Mouse (Mus musculus): ENCODE measurements around the gene Epha2. TPM values are rescaled to one million over a fixed set of nuclear protein-coding genes. Genes with fewer than 3 reads are reported as not detected.

The Epha2 gene
- polyA plus RNA-seq, 2 experiments, result 0.29 to 1.6 TPM

- H3K4me1 ChIP-seq (replicated peaks; ENCODE audit: control insufficient read depth in 2 of 2, insufficient read depth in 2 of 2, low read length in 1 of 2), result peaks cover 0 to 27% of the 10 kb centered on the region in 2 experiments; a peak in 2 of 4 replicates
- H3K4me2 ChIP-seq (ENCODE audit: low read depth), result no peak overlapping the region
- TF ChIP-seq EP300 (IDR thresholded peaks at IDR 0.05; ENCODE audit: low read depth), result no peak
- no peak for TF ChIP-seq CTCF (IDR thresholded peaks at IDR 0.05; ENCODE audit: low read depth)
- H3K4me3 ChIP-seq (ENCODE audit: insufficient read depth in 1 of 2, low read depth in 2 of 2, low read length in 2 of 2), result no peak overlapping the region
- no peaks in the 10 kb centered on the region for H3K9me3 ChIP-seq (ENCODE audit: control insufficient read depth, low read length)
- ATAC-seq (ENCODE audit: insufficient read depth) (no peak), DNase-seq (ENCODE audit: low read depth in 3 of 3, low spot score in 3 of 3) (no peak)
- no peaks in the 10 kb centered on the region for H3K36me3 ChIP-seq (replicated peaks; ENCODE audit: control insufficient read depth, insufficient read depth, low read depth)
- no peak overlapping the region for H3K9ac ChIP-seq (replicated peaks)
- WGBS (ENCODE audit: insufficient replicate concordance), result 25% methylated on average over 8 of the region's 8 CpGs
- H3K27me3 ChIP-seq (ENCODE audit: control insufficient read depth, insufficient read depth, low read length), result peaks cover 7% of the 10 kb centered on the region
- H3K27ac ChIP-seq, result no peak overlapping the region
Measured at GRCm38 (mm10) chr4:141285128-141285527, 15.9 kb upstream of the Epha2 start.

- H3K36me3 ChIP-seq (replicated peaks; ENCODE audit: control insufficient read depth, insufficient read depth, low read depth), result no peaks in the 10 kb centered on the region
- no peak for TF ChIP-seq CTCF (IDR thresholded peaks at IDR 0.05; ENCODE audit: low read depth)
- no peak for TF ChIP-seq EP300 (IDR thresholded peaks at IDR 0.05; ENCODE audit: low read depth)
- 8% methylated on average over 20 of the region's 20 CpGs for WGBS (ENCODE audit: insufficient replicate concordance)
- no peak overlapping the region for H3K4me3 ChIP-seq (ENCODE audit: insufficient read depth in 1 of 2, low read depth in 2 of 2, low read length in 2 of 2)
- no peaks in the 10 kb centered on the region for H3K9me3 ChIP-seq (ENCODE audit: control insufficient read depth, low read length)
- H3K27me3 ChIP-seq (ENCODE audit: control insufficient read depth, insufficient read depth, low read length), result peaks cover 20% of the 10 kb centered on the region
- DNase-seq (ENCODE audit: low read depth in 3 of 3, low spot score in 3 of 3) (no peak), ATAC-seq (ENCODE audit: insufficient read depth) (no peak; the same call in 1 of the 2 replicates)
- peak overlapping the region; percentile 18 for H3K4me2 ChIP-seq (ENCODE audit: low read depth)
- H3K27ac ChIP-seq, result no peak overlapping the region
- H3K4me1 ChIP-seq (replicated peaks; ENCODE audit: control insufficient read depth in 2 of 2, insufficient read depth in 2 of 2, low read length in 1 of 2), result peaks cover 0 to 14% of the 10 kb centered on the region in 2 experiments; a peak in 2 of 4 replicates
- H3K9ac ChIP-seq (replicated peaks), result no peak overlapping the region
Measured at GRCm38 (mm10) chr4:141286860-141287517, 14.1 kb upstream of the Epha2 start.

- Histone ChIP-seq H3K4me1 (replicated peaks; ENCODE audit: control insufficient read depth in 2 of 2, insufficient read depth in 2 of 2, low read length in 1 of 2) (peaks cover 0 to 11% of the 10 kb centered on the region in 2 experiments; a peak in 2 of 4 replicates), H3K27me3 (ENCODE audit: control insufficient read depth, insufficient read depth, low read length) (peaks cover 24% of the 10 kb centered on the region), H3K27ac (no peak overlapping the region), H3K4me2 (ENCODE audit: low read depth) (peak overlapping the region; percentile 18), H3K36me3 (replicated peaks; ENCODE audit: control insufficient read depth, insufficient read depth, low read depth) (no peaks in the 10 kb centered on the region), H3K9ac (replicated peaks) (no peak overlapping the region), H3K9me3 (ENCODE audit: control insufficient read depth, low read length) (no peaks in the 10 kb centered on the region), H3K4me3 (ENCODE audit: insufficient read depth in 1 of 2, low read depth in 2 of 2, low read length in 2 of 2) (no peak overlapping the region)
- TF ChIP-seq CTCF (IDR thresholded peaks at IDR 0.05; ENCODE audit: low read depth) (no peak), EP300 (IDR thresholded peaks at IDR 0.05; ENCODE audit: low read depth) (no peak)
- WGBS (ENCODE audit: insufficient replicate concordance), result 4% methylated on average over 15 of the region's 15 CpGs
- DNase-seq (ENCODE audit: low read depth in 3 of 3, low spot score in 3 of 3) (no peak), ATAC-seq (ENCODE audit: insufficient read depth) (peak; percentile 31; the same call in 1 of the 2 replicates)
Measured at GRCm38 (mm10) chr4:141287518-141288004, 13.5 kb upstream of the Epha2 start.

- no peaks in the 10 kb centered on the region for H3K9me3 ChIP-seq (ENCODE audit: control insufficient read depth, low read length)
- no peak overlapping the region for H3K4me3 ChIP-seq (ENCODE audit: insufficient read depth in 1 of 2, low read depth in 2 of 2, low read length in 2 of 2)
- H3K36me3 ChIP-seq (replicated peaks; ENCODE audit: control insufficient read depth, insufficient read depth, low read depth), result no peaks in the 10 kb centered on the region
- H3K9ac ChIP-seq (replicated peaks), result no peak overlapping the region
- peaks cover 0 to 11% of the 10 kb centered on the region in 2 experiments; a peak in 2 of 4 replicates for H3K4me1 ChIP-seq (replicated peaks; ENCODE audit: control insufficient read depth in 2 of 2, insufficient read depth in 2 of 2, low read length in 1 of 2)
- TF ChIP-seq CTCF (IDR thresholded peaks at IDR 0.05; ENCODE audit: low read depth) (no peak), EP300 (IDR thresholded peaks at IDR 0.05; ENCODE audit: low read depth) (no peak)
- WGBS (ENCODE audit: insufficient replicate concordance), result 46% methylated on average over 8 of the region's 8 CpGs
- H3K4me2 ChIP-seq (ENCODE audit: low read depth), result no peak overlapping the region
- no peak for ATAC-seq (ENCODE audit: insufficient read depth)
- no peak for DNase-seq (ENCODE audit: low read depth in 3 of 3, low spot score in 3 of 3)
- H3K27ac ChIP-seq, result no peak overlapping the region
- peaks cover 28% of the 10 kb centered on the region for H3K27me3 ChIP-seq (ENCODE audit: control insufficient read depth, insufficient read depth, low read length)
Measured at GRCm38 (mm10) chr4:141288152-141288551, 12.9 kb upstream of the Epha2 start.

GRCm38 (mm10) chr4:141291571-141292375 lies 9.3 kb upstream of the Epha2 start:
- peak overlapping the region; percentile 43 for H3K4me2 ChIP-seq (ENCODE audit: low read depth)
- no peaks in the 10 kb centered on the region for H3K36me3 ChIP-seq (replicated peaks; ENCODE audit: control insufficient read depth, insufficient read depth, low read depth)
- peak overlapping the region in 1 of 2 experiments; percentile 26; a peak in 2 of 4 replicates for H3K4me3 ChIP-seq (ENCODE audit: insufficient read depth in 1 of 2, low read depth in 2 of 2, low read length in 2 of 2)
- no peak for DNase-seq (ENCODE audit: low read depth in 3 of 3, low spot score in 3 of 3)
- no peaks in the 10 kb centered on the region for H3K9me3 ChIP-seq (ENCODE audit: control insufficient read depth, low read length)
- no peak for TF ChIP-seq EP300 (IDR thresholded peaks at IDR 0.05; ENCODE audit: low read depth)
- TF ChIP-seq CTCF (IDR thresholded peaks at IDR 0.05; ENCODE audit: low read depth), result no peak
- peak; percentile 17; the same call in 1 of the 2 replicates for ATAC-seq (ENCODE audit: insufficient read depth)
- H3K9ac ChIP-seq (replicated peaks), result no peak overlapping the region
- WGBS (ENCODE audit: insufficient replicate concordance), result 1% methylated on average over 44 of the region's 47 CpGs
- H3K27me3 ChIP-seq (ENCODE audit: control insufficient read depth, insufficient read depth, low read length), result peaks cover 30% of the 10 kb centered on the region
- H3K4me1 ChIP-seq (replicated peaks; ENCODE audit: control insufficient read depth in 2 of 2, insufficient read depth in 2 of 2, low read length in 1 of 2), result peaks cover 0 to 8% of the 10 kb centered on the region in 2 experiments; a peak in 2 of 4 replicates
- no peak overlapping the region for H3K27ac ChIP-seq

Data from liver, embryonic 14.5 days (tissue).